Mouse (Mus musculus) E14TG2a.4 (cell line): Measurements from ENCODE around the gene Rcn1.

Experiments
- H3K27me3 ChIP-seq: 2 replicates; pipeline ENCODE4 v1.6.1; 2014; ENCODE audit warnings: low read length, control low read depth; ENCODE audit not compliant: insufficient read depth
- H3K36me3 ChIP-seq: 2 replicates; pipeline ENCODE4 v1.6.1; 2014; ENCODE audit warnings: low read length, control low read depth; ENCODE audit not compliant: insufficient read depth
- H3K4me1 ChIP-seq: replicated peaks from 2 replicates; pipeline ENCODE4 v1.6.1; 2014; ENCODE audit warnings: low read depth, low read length, control low read depth
- H3K4me3 ChIP-seq: replicated peaks from 2 replicates; pipeline ENCODE4 v1.5.1; 2014; ENCODE audit warnings: mild to moderate bottlenecking, low read length
- H3K9me3 ChIP-seq: 2 replicates; pipeline ENCODE4 v1.6.1; 2014; ENCODE audit warnings: low read length, control low read depth
- CTCF ChIP-seq: conservative IDR thresholded peaks from 2 replicates; pipeline ENCODE4 v1.5.1; 2014; ENCODE audit warnings: low read length
- NANOG ChIP-seq: IDR thresholded peaks from 2 replicates; pipeline ENCODE4 v1.6.1; 2014; ENCODE audit warnings: borderline replicate concordance, low read length, mixed read lengths
- POU5F1 ChIP-seq: IDR thresholded peaks from 2 replicates; pipeline ENCODE4 v1.6.1; 2014; ENCODE audit warnings: low read length, borderline replicate concordance

Gene Rcn1

GRCm38 (mm10) chr2:105337171-105337875 lies 61.8 kb downstream of the Rcn1 start:
- no peaks in the 10 kb centered on the region for H3K36me3 ChIP-seq
- H3K27me3 ChIP-seq = peaks cover 2% of the 10 kb centered on the region; the same call in 1 of the 2 replicates
- H3K9me3 ChIP-seq = no peaks in the 10 kb centered on the region
- no peaks in the 10 kb centered on the region for H3K4me1 ChIP-seq
- no peak overlapping the region for H3K4me3 ChIP-seq
- TF ChIP-seq NANOG (no peak), CTCF (no peak)

GRCm38 (mm10) chr2:105336314-105337027 lies 62.6 kb downstream of the Rcn1 start:
- H3K27me3 ChIP-seq = peaks cover 2% of the 10 kb centered on the region; the same call in 1 of the 2 replicates
- no peak overlapping the region for H3K4me3 ChIP-seq
- no peaks in the 10 kb centered on the region for H3K4me1 ChIP-seq
- no peaks in the 10 kb centered on the region for H3K9me3 ChIP-seq
- TF ChIP-seq POU5F1 = no peak
- TF ChIP-seq CTCF = no peak
- TF ChIP-seq NANOG = no peak
- no peaks in the 10 kb centered on the region for H3K36me3 ChIP-seq
